Mouse (Mus musculus) ES-Bruce4 (cell line): ENCODE measurements at regions not wholly inside any gene's neighbourhood (a gene's known extent, or its start where the extent isn't known, plus 50 kb on each side); places are given as distances from the start of the nearest gene placed in this dataset.

Experiments used
- CTCF ChIP-seq: IDR thresholded peaks from one replicate; pipeline ENCODE4 v1.8.1; 2011; ENCODE audit warnings: low read depth, low read length
- POLR2A ChIP-seq: IDR thresholded peaks from one replicate; pipeline ENCODE4 v1.8.1; 2011; ENCODE audit warnings: low read length; ENCODE audit not compliant: insufficient read depth

GRCm38 (mm10) chr8:89097396-89097795 is 53.4 kb upstream of the Sall1 start:
- TF ChIP-seq POLR2A = no peak
- no peak for TF ChIP-seq CTCF
